Mouse (Mus musculus) MEL (cell line): Measurements from ENCODE around the gene Ccz1. TPM values are rescaled to one million over a fixed set of nuclear protein-coding genes. Genes with fewer than 3 reads are reported as not detected.

Source experiments
- DNase-seq: peaks from one replicate; pipeline ENCODE4 v3.0.0; 2011; ENCODE audit warnings: low read depth, low spot score
- H3K27ac ChIP-seq: 2 replicates; pipeline ENCODE4 v1.5.1; 2012; ENCODE audit warnings: low read depth, mild to moderate bottlenecking, control low read depth, low read length, moderate library complexity; ENCODE audit not compliant: control insufficient read depth
- H3K27me3 ChIP-seq, 2 experiments: fragments of 150-350 bp in 1 of 2; sonication (generic) in 1 of 2; 2 replicates each; pipeline ENCODE4 v1.6.1; 2012; ENCODE audit warnings: low read length in 2 of 2, mild to moderate bottlenecking in 2 of 2, improper control_type of control experiment in 1 of 2, moderate library complexity in 1 of 2; ENCODE audit not compliant: insufficient read depth in 2 of 2, control insufficient read depth in 1 of 2
- H3K36me3 ChIP-seq, 2 experiments: 2 replicates each; pipeline ENCODE4 v1.6.1; 2012 to 2014; ENCODE audit warnings: low read length in 2 of 2, improper control_type of control experiment in 1 of 2, inconsistent platforms in 1 of 2, mild to moderate bottlenecking in 1 of 2; ENCODE audit not compliant: insufficient read depth in 2 of 2, control insufficient read depth in 1 of 2
- H3K4me1 ChIP-seq, 2 experiments: fragments of 150-350 bp in 1 of 2; sonication (generic) in 1 of 2; 2 replicates each; pipeline ENCODE4 v1.6.1; 2012; ENCODE audit warnings: low read length in 2 of 2, improper control_type of control experiment in 1 of 2, mild to moderate bottlenecking in 1 of 2; ENCODE audit not compliant: insufficient read depth in 2 of 2, control insufficient read depth in 1 of 2
- H3K4me3 ChIP-seq, 2 experiments: fragments of 150-350 bp in 1 of 2; sonication (generic) in 1 of 2; 2 replicates each; pipeline ENCODE4 v1.5.1; 2012; ENCODE audit warnings: low read depth in 2 of 2, low read length in 2 of 2, mild to moderate bottlenecking in 2 of 2, moderate library complexity in 2 of 2, control low read depth in 1 of 2, improper control_type of control experiment in 1 of 2; ENCODE audit not compliant: control insufficient read depth in 1 of 2, insufficient read depth in 1 of 2
- H3K79me2 ChIP-seq: 2 replicates; pipeline ENCODE4 v1.6.1; 2012; ENCODE audit warnings: mild to moderate bottlenecking, low read length, moderate library complexity; ENCODE audit not compliant: control insufficient read depth, poor library complexity, insufficient read depth
- H3K9ac ChIP-seq: 2 replicates; pipeline ENCODE4 v1.6.1; 2012; ENCODE audit warnings: low read depth, mild to moderate bottlenecking, control low read depth, low read length, moderate library complexity; ENCODE audit not compliant: control insufficient read depth, poor library complexity, severe bottlenecking
- H3K9me3 ChIP-seq: fragments of 150-350 bp; sonication (generic); replicated peaks from 2 replicates; pipeline ENCODE4 v1.6.1; 2012; ENCODE audit warnings: mild to moderate bottlenecking, low read length, improper control_type of control experiment, moderate library complexity; ENCODE audit not compliant: insufficient read depth
- CHD1 ChIP-seq: IDR thresholded peaks from 2 replicates; pipeline ENCODE4 v1.6.1; 2012; ENCODE audit warnings: low read depth, mild to moderate bottlenecking, inconsistent platforms, low read length, improper control_type of control experiment
- CHD2 ChIP-seq: IDR thresholded peaks from 2 replicates; pipeline ENCODE4 v1.6.1; 2011; ENCODE audit warnings: low read length, improper control_type of control experiment
- E2F4 ChIP-seq: IDR thresholded peaks from 2 replicates; pipeline ENCODE4 v1.6.1; 2011; ENCODE audit warnings: low read depth, low read length, improper control_type of control experiment, borderline replicate concordance
- ELF1 ChIP-seq: IDR thresholded peaks from 2 replicates; pipeline ENCODE4 v1.6.1; 2014; ENCODE audit warnings: low read depth, mild to moderate bottlenecking, inconsistent platforms, low read length, improper control_type of control experiment, moderate library complexity
- GABPA ChIP-seq: IDR thresholded peaks from 2 replicates; pipeline ENCODE4 v1.6.1; 2012; ENCODE audit warnings: low read depth, mild to moderate bottlenecking, inconsistent platforms, low read length, improper control_type of control experiment, moderate library complexity
- HCFC1 ChIP-seq: IDR thresholded peaks from 2 replicates; pipeline ENCODE4 v1.6.1; 2012; ENCODE audit warnings: low read depth, mild to moderate bottlenecking, inconsistent platforms, low read length, improper control_type of control experiment, moderate library complexity
- JUND ChIP-seq: IDR thresholded peaks from 2 replicates; pipeline ENCODE4 v1.6.1; 2011; ENCODE audit warnings: low read depth, mild to moderate bottlenecking, improper control_type of control experiment, low read length
- MAX ChIP-seq: IDR thresholded peaks from 2 replicates; pipeline ENCODE4 v1.6.1; 2011; ENCODE audit warnings: low read length, improper control_type of control experiment
- MAZ ChIP-seq: IDR thresholded peaks from 2 replicates; pipeline ENCODE4 v1.6.1; 2012; ENCODE audit warnings: low read depth, mild to moderate bottlenecking, inconsistent platforms, low read length, improper control_type of control experiment
- MEF2A ChIP-seq: IDR thresholded peaks from 2 replicates; pipeline ENCODE4 v1.6.1; 2014; ENCODE audit warnings: low read depth, mild to moderate bottlenecking, inconsistent platforms, low read length, improper control_type of control experiment; ENCODE audit not compliant: poor library complexity, insufficient replicate concordance, severe bottlenecking; ENCODE audit errors: extremely low read depth
- MYB ChIP-seq: IDR thresholded peaks from 2 replicates; pipeline ENCODE4 v1.6.1; 2011; ENCODE audit warnings: mild to moderate bottlenecking, low read depth, low read length, improper control_type of control experiment
- MYC ChIP-seq: IDR thresholded peaks from 2 replicates; pipeline ENCODE4 v1.6.1; 2011; ENCODE audit warnings: low read depth, mild to moderate bottlenecking, low read length, improper control_type of control experiment, moderate library complexity
- NRF1 ChIP-seq: IDR thresholded peaks from 2 replicates; pipeline ENCODE4 v1.6.1; 2014; ENCODE audit warnings: low read depth, mild to moderate bottlenecking, inconsistent platforms, low read length, improper control_type of control experiment, moderate library complexity; ENCODE audit not compliant: poor library complexity, insufficient read depth, severe bottlenecking
- POLR2A ChIP-seq, 2 experiments: IDR thresholded peaks; 2 replicates each; pipeline ENCODE4 v1.6.1; 2011 to 2012; ENCODE audit warnings: low read length in 2 of 2, mild to moderate bottlenecking in 2 of 2, control low read depth in 1 of 2, improper control_type of control experiment in 1 of 2, low read depth in 1 of 2, moderate library complexity in 1 of 2; ENCODE audit not compliant: control insufficient read depth in 1 of 2, insufficient read depth in 1 of 2, poor library complexity in 1 of 2
- POLR2AphosphoS5 ChIP-seq: IDR thresholded peaks from 2 replicates; pipeline ENCODE4 v1.6.1; 2012; ENCODE audit warnings: low read depth, borderline replicate concordance, mild to moderate bottlenecking, inconsistent platforms, low read length, moderate library complexity, mixed read lengths
- RCOR1 ChIP-seq: IDR thresholded peaks from 2 replicates; pipeline ENCODE4 v1.6.1; 2012; ENCODE audit warnings: low read depth, mild to moderate bottlenecking, inconsistent platforms, low read length, improper control_type of control experiment
- TAL1 ChIP-seq: IDR thresholded peaks from 2 replicates; pipeline ENCODE4 v1.6.1; 2012; ENCODE audit warnings: mild to moderate bottlenecking, inconsistent platforms, low read length, moderate library complexity, mixed read lengths
- TBP ChIP-seq: IDR thresholded peaks from 2 replicates; pipeline ENCODE4 v1.8.0; 2011; ENCODE audit warnings: low read depth, low read length, improper control_type of control experiment
- TCF12 ChIP-seq: IDR thresholded peaks from 2 replicates; pipeline ENCODE4 v1.6.1; 2014; ENCODE audit warnings: low read depth, mild to moderate bottlenecking, inconsistent platforms, low read length, improper control_type of control experiment, moderate library complexity
- UBTF ChIP-seq: IDR thresholded peaks from 2 replicates; pipeline ENCODE4 v1.6.1; 2012; ENCODE audit warnings: low read depth, mild to moderate bottlenecking, inconsistent platforms, low read length, improper control_type of control experiment, moderate library complexity, borderline replicate concordance; ENCODE audit not compliant: insufficient read depth
- USF1 ChIP-seq: IDR thresholded peaks from 2 replicates; pipeline ENCODE4 v1.6.1; 2014; ENCODE audit warnings: low read depth, mild to moderate bottlenecking, inconsistent platforms, low read length, improper control_type of control experiment, moderate library complexity
- USF2 ChIP-seq, 2 experiments: IDR thresholded peaks; 2 replicates each; pipeline ENCODE4 v1.6.1; 2011 to 2012; ENCODE audit warnings: improper control_type of control experiment in 2 of 2, low read length in 2 of 2, borderline replicate concordance in 1 of 2, inconsistent platforms in 1 of 2, low read depth in 1 of 2, mild to moderate bottlenecking in 1 of 2; ENCODE audit not compliant: insufficient read depth in 1 of 2
- ZC3H11A ChIP-seq: IDR thresholded peaks from 2 replicates; pipeline ENCODE4 v1.6.1; 2012; ENCODE audit warnings: low read depth, mild to moderate bottlenecking, inconsistent platforms, low read length, improper control_type of control experiment
- ZNF384 ChIP-seq: IDR thresholded peaks from 2 replicates; pipeline ENCODE4 v1.6.1; 2012; ENCODE audit warnings: low read depth, mild to moderate bottlenecking, inconsistent platforms, low read length, improper control_type of control experiment
- polyA plus RNA-seq, 2 experiments: library from polyadenylated mRNA; stranded (reverse) in 1 of 2; unstranded in 1 of 2; fragments of >175 nt in 1 of 2; fragments of >200 nt in 1 of 2; gene quantifications; 2 replicates each; pipeline versions ENCODE4 v1.2.1 to v1.2.4; 2012; ENCODE audit warnings: low replicate concordance in 2 of 2, low read depth in 1 of 2; ENCODE audit not compliant: insufficient read length in 2 of 2, insufficient read depth in 1 of 2, missing spikeins in 1 of 2
- total RNA-seq: library from RNA; depleted of rRNA; stranded (reverse); fragments of 300-350 nt; gene quantifications from 2 replicates; pipeline ENCODE4 v1.2.3, GENCODE M21; 2012

Gene Ccz1
- total and polyA plus RNA-seq, 3 experiments: 56.0 to 166 (median 58.0) TPM

GRCm38 (mm10) chr5:143993260-143993659 lies 21.4 kb downstream of the Ccz1 start:
- Histone ChIP-seq H3K36me3 (peaks cover 8 to 12% of the 10 kb centered on the region in 2 experiments), H3K27me3 (no peaks in the 10 kb centered on the region), H3K4me3 (no peak overlapping the region), H3K4me1 (peaks cover 5 to 7% of the 10 kb centered on the region in 2 experiments; a peak in 3 of 4 replicates), H3K9ac (no peak overlapping the region), H3K9me3 (no peaks in the 10 kb centered on the region), H3K27ac (no peak overlapping the region), H3K79me2 (no peaks in the 10 kb centered on the region)
- DNase-seq: no peak
- TF ChIP-seq POLR2AphosphoS5 (no peak), USF1 (no peak), TCF12 (no peak), ELF1 (no peak), MYB (no peak), HCFC1 (no peak), RCOR1 (no peak), MAZ (no peak)

- TF ChIP-seq MAX (no peak), MEF2A (no peak), ZNF384 (no peak), GABPA (no peak), MAZ (no peak), CHD1 (no peak), E2F4 (no peak), TAL1 (no peak), USF2 (IDR thresholded peaks at IDR 0.05; ENCODE audit: borderline replicate concordance in 1 of 2, insufficient read depth in 1 of 2, low read depth in 1 of 2, low read length in 2 of 2) (no peak), CHD2 (no peak), NRF1 (no peak), MYC (no peak), UBTF (no peak), JUND (no peak), POLR2AphosphoS5 (no peak), TBP (no peak), ZC3H11A (no peak), POLR2A (IDR thresholded peaks at IDR 0.05; ENCODE audit: control insufficient read depth in 1 of 2, insufficient read depth in 1 of 2, low read depth in 1 of 2, low read length in 2 of 2, poor library complexity in 1 of 2) (no peak), ELF1 (no peak)
- H3K9ac ChIP-seq: no peak overlapping the region
- no peak for DNase-seq
- no peak overlapping the region for H3K4me3 ChIP-seq
- no peaks in the 10 kb centered on the region for H3K9me3 ChIP-seq
- no peaks in the 10 kb centered on the region for H3K79me2 ChIP-seq
- no peak overlapping the region for H3K27ac ChIP-seq
- H3K4me1 ChIP-seq: peaks cover 5 to 7% of the 10 kb centered on the region in 2 experiments; a peak in 3 of 4 replicates
- peaks cover 8 to 14% of the 10 kb centered on the region in 2 experiments for H3K36me3 ChIP-seq
- no peaks in the 10 kb centered on the region for H3K27me3 ChIP-seq
Observed at GRCm38 (mm10) chr5:143992661-143993060, 22.0 kb downstream of the Ccz1 start.
